Mouse (Mus musculus): ENCODE results near the gene Rabgap1l. TPM values are rescaled to one million over a fixed set of nuclear protein-coding genes. Genes with fewer than 3 reads are reported as not detected.

Rabgap1l gene
- polyA plus RNA-seq, 1 experiment from 2014 or later, result 69.3 TPM

DNA sequence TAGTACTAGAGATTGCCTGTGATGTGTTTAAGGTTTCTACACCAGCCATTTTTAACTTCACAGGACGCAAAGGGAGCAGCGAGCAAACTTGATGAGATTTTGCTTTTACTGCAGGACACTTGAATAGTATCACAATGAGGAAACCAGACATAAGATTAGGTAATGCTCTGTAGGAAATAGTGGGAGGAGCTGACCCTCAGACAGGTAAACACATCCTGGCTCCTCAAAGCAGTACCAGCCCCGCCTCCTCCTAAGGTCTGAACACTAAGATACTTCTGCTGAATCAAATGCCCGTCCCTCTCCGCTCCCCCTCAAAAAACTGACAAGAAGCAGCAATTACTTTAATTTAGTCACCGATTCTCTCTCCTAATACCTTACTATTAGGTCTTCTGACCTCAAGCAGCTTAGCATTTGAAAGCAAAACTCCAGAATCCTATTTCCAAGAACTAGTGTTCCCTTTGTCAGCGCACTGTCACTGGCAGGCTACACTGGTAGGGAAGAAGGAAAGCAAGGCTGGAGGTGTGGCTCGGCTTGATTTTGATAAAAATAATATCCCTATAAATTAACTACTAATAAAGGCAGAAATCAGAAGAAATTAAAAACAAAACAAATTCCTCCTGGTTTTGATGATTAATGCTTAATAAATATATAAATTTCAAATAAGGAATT is 474.8 kb downstream of the Rabgap1l start:
- ATAC-seq (replicated peaks; ENCODE audit: low FRiP score) (no peak), DNase-seq (ENCODE audit: low spot score) (no peak)
- H3K27ac ChIP-seq (ENCODE audit: low read depth, low read length), result no peak overlapping the region
- no peak overlapping the region for H3K9ac ChIP-seq (ENCODE audit: low read depth, low read length)
- H3K4me2 ChIP-seq, result no peak overlapping the region
- H3K27me3 ChIP-seq (replicated peaks; ENCODE audit: control insufficient read depth, insufficient read depth, low read length), result no peaks in the 10 kb centered on the region
- 78% methylated on average over 8 of the region's 8 CpGs for whole genome bisulfite sequencing
- no peaks in the 10 kb centered on the region for H3K4me1 ChIP-seq (replicated peaks; ENCODE audit: control insufficient read depth, insufficient read depth, low read length)
- H3K36me3 ChIP-seq (ENCODE audit: control insufficient read depth, insufficient read depth, low read length), result no peaks in the 10 kb centered on the region
- H3K9me3 ChIP-seq (ENCODE audit: control insufficient read depth, low read length), result no peaks in the 10 kb centered on the region
- H3K4me3 ChIP-seq (ENCODE audit: low read depth, low read length), result no peak overlapping the region

- 92% methylated on average over 2 of the region's 2 CpGs for WGBS
These were observed 476.8 kb downstream of the Rabgap1l start for GRCm38 (mm10) chr1:160316239-160316638.

DNA sequence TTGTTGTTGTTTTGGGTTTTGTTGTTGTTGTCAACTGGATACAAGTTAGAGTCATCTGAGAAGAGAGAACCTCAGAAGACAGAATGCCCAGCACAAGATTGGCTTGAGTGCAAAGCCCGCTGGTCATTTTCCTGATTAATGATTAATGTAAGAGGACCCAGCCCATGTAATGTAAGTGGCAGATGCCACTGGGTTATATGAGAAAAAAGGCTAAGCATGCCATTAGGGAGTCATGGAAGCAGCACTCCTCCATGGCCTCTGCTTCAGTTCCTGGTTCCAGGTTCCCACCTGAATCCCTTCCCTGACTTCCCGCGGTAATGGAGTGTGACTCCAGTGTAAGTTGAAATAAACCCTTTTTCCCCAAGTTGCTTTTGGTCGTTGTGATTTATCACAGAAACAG is 480.4 kb downstream of the Rabgap1l start:
- H3K36me3 ChIP-seq (ENCODE audit: control insufficient read depth, insufficient read depth, low read length), result no peaks in the 10 kb centered on the region
- H3K27ac ChIP-seq (ENCODE audit: low read depth, low read length), result no peak overlapping the region
- H3K9ac ChIP-seq (ENCODE audit: low read depth, low read length), result no peak overlapping the region
- H3K4me1 ChIP-seq (replicated peaks; ENCODE audit: control insufficient read depth, insufficient read depth, low read length), result peaks cover 24% of the 10 kb centered on the region
- WGBS, result 87% methylated on average over 4 of the region's 4 CpGs
- DNase-seq (ENCODE audit: low spot score), result no peak
- ATAC-seq (replicated peaks; ENCODE audit: low FRiP score), result no peak
- no peaks in the 10 kb centered on the region for H3K9me3 ChIP-seq (ENCODE audit: control insufficient read depth, low read length)
- H3K4me3 ChIP-seq (ENCODE audit: low read depth, low read length), result no peak overlapping the region
- no peaks in the 10 kb centered on the region for H3K27me3 ChIP-seq (replicated peaks; ENCODE audit: control insufficient read depth, insufficient read depth, low read length)
- H3K4me2 ChIP-seq, result no peak overlapping the region

More at GRCm38 (mm10) chr1:160316239-160316638, 476.8 kb downstream of the Rabgap1l start:
- DNase-seq (ENCODE audit: low spot score), result no peak
- no peak overlapping the region for H3K9ac ChIP-seq (ENCODE audit: low read depth, low read length)
- H3K4me3 ChIP-seq (ENCODE audit: low read depth, low read length), result no peak overlapping the region
- no peaks in the 10 kb centered on the region for H3K27me3 ChIP-seq (replicated peaks; ENCODE audit: control insufficient read depth, insufficient read depth, low read length)
- H3K27ac ChIP-seq (ENCODE audit: low read depth, low read length), result no peak overlapping the region
- H3K4me2 ChIP-seq, result no peak overlapping the region
- no peaks in the 10 kb centered on the region for H3K9me3 ChIP-seq (ENCODE audit: control insufficient read depth, low read length)
- H3K4me1 ChIP-seq (replicated peaks; ENCODE audit: control insufficient read depth, insufficient read depth, low read length), result 0 out of 2 replicates have a peak, but pooled peaks cover 4% of the 10 kb centered on the region
- ATAC-seq (replicated peaks; ENCODE audit: low FRiP score), result no peak
- no peaks in the 10 kb centered on the region for H3K36me3 ChIP-seq (ENCODE audit: control insufficient read depth, insufficient read depth, low read length)

- no peaks in the 10 kb centered on the region for H3K9me3 ChIP-seq (ENCODE audit: control insufficient read depth, low read length)
- H3K36me3 ChIP-seq (ENCODE audit: control insufficient read depth, insufficient read depth, low read length), result no peaks in the 10 kb centered on the region
- peaks cover 27% of the 10 kb centered on the region for H3K4me1 ChIP-seq (replicated peaks; ENCODE audit: control insufficient read depth, insufficient read depth, low read length)
- H3K27me3 ChIP-seq (replicated peaks; ENCODE audit: control insufficient read depth, insufficient read depth, low read length), result no peaks in the 10 kb centered on the region
- H3K9ac ChIP-seq (ENCODE audit: low read depth, low read length), result no peak overlapping the region
- no peak overlapping the region for H3K27ac ChIP-seq (ENCODE audit: low read depth, low read length)
- ATAC-seq (replicated peaks; ENCODE audit: low FRiP score) (no peak), DNase-seq (ENCODE audit: low spot score) (no peak)
- 16% methylated on average over 2 of the region's 2 CpGs for WGBS
- H3K4me3 ChIP-seq (ENCODE audit: low read depth, low read length), result no peak overlapping the region
- H3K4me2 ChIP-seq, result no peak overlapping the region
These were observed 481.1 kb downstream of the Rabgap1l start for GRCm38 (mm10) chr1:160311861-160312260.

GRCm38 (mm10) chr1:160309951-160310350 is 483.1 kb downstream of the Rabgap1l start:
- Histone ChIP-seq H3K36me3 (ENCODE audit: control insufficient read depth, insufficient read depth, low read length) (no peaks in the 10 kb centered on the region), H3K4me2 (no peak overlapping the region), H3K4me1 (replicated peaks; ENCODE audit: control insufficient read depth, insufficient read depth, low read length) (peaks cover 32% of the 10 kb centered on the region), H3K9me3 (ENCODE audit: control insufficient read depth, low read length) (no peaks in the 10 kb centered on the region), H3K4me3 (ENCODE audit: low read depth, low read length) (no peak overlapping the region), H3K27ac (ENCODE audit: low read depth, low read length) (no peak overlapping the region), H3K9ac (ENCODE audit: low read depth, low read length) (no peak overlapping the region), H3K27me3 (replicated peaks; ENCODE audit: control insufficient read depth, insufficient read depth, low read length) (no peaks in the 10 kb centered on the region)
- WGBS, result 47% methylated on average over 5 of the region's 5 CpGs
- DNase-seq (ENCODE audit: low spot score) (no peak), ATAC-seq (replicated peaks; ENCODE audit: low FRiP score) (no peak)

GRCm38 (mm10) chr1:160308996-160309395 is 484.0 kb downstream of the Rabgap1l start:
- no peaks in the 10 kb centered on the region for H3K9me3 ChIP-seq (ENCODE audit: control insufficient read depth, low read length)
- ATAC-seq (replicated peaks; ENCODE audit: low FRiP score), result no peak
- no peak overlapping the region for H3K4me3 ChIP-seq (ENCODE audit: low read depth, low read length)
- H3K27ac ChIP-seq (ENCODE audit: low read depth, low read length), result no peak overlapping the region
- DNase-seq (ENCODE audit: low spot score), result no peak
- peaks cover 36% of the 10 kb centered on the region for H3K4me1 ChIP-seq (replicated peaks; ENCODE audit: control insufficient read depth, insufficient read depth, low read length)
- 30% methylated on average over 7 of the region's 7 CpGs for WGBS
- no peaks in the 10 kb centered on the region for H3K36me3 ChIP-seq (ENCODE audit: control insufficient read depth, insufficient read depth, low read length)
- H3K4me2 ChIP-seq, result peak overlapping the region; percentile 46
- no peak overlapping the region for H3K9ac ChIP-seq (ENCODE audit: low read depth, low read length)
- H3K27me3 ChIP-seq (replicated peaks; ENCODE audit: control insufficient read depth, insufficient read depth, low read length), result no peaks in the 10 kb centered on the region

- no peaks in the 10 kb centered on the region for H3K27me3 ChIP-seq (replicated peaks; ENCODE audit: control insufficient read depth, insufficient read depth, low read length)
- H3K9me3 ChIP-seq (ENCODE audit: control insufficient read depth, low read length), result no peaks in the 10 kb centered on the region
- H3K4me3 ChIP-seq (ENCODE audit: low read depth, low read length), result no peak overlapping the region
- H3K9ac ChIP-seq (ENCODE audit: low read depth, low read length), result no peak overlapping the region
- 67% methylated on average over 7 of the region's 7 CpGs for WGBS
- DNase-seq (ENCODE audit: low spot score) (no peak), ATAC-seq (replicated peaks; ENCODE audit: low FRiP score) (no peak)
- no peaks in the 10 kb centered on the region for H3K36me3 ChIP-seq (ENCODE audit: control insufficient read depth, insufficient read depth, low read length)
- peak overlapping the region; percentile 46 for H3K4me2 ChIP-seq
- no peak overlapping the region for H3K27ac ChIP-seq (ENCODE audit: low read depth, low read length)
- H3K4me1 ChIP-seq (replicated peaks; ENCODE audit: control insufficient read depth, insufficient read depth, low read length), result peaks cover 40% of the 10 kb centered on the region
These were observed 484.5 kb downstream of the Rabgap1l start for GRCm38 (mm10) chr1:160308498-160308897.

DNA sequence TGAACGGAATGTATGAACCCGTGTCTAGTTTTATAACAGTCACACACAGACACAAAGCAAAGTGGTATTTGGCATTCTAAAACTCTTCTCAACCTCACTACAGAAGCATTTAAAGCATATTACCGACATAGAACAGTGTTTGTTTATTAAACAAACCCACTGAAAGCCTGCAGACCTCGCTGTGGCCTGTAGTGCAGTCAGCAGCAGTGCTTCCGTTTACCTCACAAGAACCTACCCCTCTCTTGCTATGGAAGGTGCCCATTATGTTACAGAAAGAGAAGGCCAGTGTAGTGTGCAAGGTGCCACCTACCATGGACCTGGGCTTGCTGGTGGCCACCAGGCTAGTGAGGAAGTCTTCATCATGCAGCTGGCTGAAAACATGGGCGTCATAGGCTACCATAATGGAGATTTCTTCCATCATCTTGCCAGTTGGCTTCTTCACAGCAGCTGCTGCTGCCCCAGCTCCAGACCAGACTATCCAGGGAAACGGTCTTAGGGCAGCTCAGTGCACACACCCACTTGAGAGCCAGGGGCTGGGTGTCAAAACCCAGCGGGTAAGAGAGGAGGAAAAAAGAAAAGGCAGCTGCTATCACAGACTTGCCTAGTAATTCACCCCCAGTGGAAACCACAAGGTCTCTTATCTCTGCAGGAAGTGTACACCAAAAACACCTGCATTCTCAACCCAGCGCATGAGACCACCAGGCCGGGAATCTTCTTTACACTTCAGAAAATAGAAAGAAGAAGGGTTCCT is 486.0 kb downstream of the Rabgap1l start:
- DNase-seq (ENCODE audit: low spot score), result peak; percentile 36
- 41% methylated on average over 10 of the region's 10 CpGs for WGBS
- Histone ChIP-seq H3K9ac (ENCODE audit: low read depth, low read length) (peak overlapping the region; percentile 41), H3K9me3 (ENCODE audit: control insufficient read depth, low read length) (no peaks in the 10 kb centered on the region), H3K27me3 (replicated peaks; ENCODE audit: control insufficient read depth, insufficient read depth, low read length) (no peaks in the 10 kb centered on the region), H3K27ac (ENCODE audit: low read depth, low read length) (peak overlapping the region; percentile 69), H3K4me2 (peak overlapping the region; percentile 53), H3K4me3 (ENCODE audit: low read depth, low read length) (peak overlapping the region; percentile 26), H3K4me1 (replicated peaks; ENCODE audit: control insufficient read depth, insufficient read depth, low read length) (peaks cover 47% of the 10 kb centered on the region), H3K36me3 (ENCODE audit: control insufficient read depth, insufficient read depth, low read length) (no peaks in the 10 kb centered on the region)
- ATAC-seq (replicated peaks; ENCODE audit: low FRiP score), result peak; percentile 81

DNA sequence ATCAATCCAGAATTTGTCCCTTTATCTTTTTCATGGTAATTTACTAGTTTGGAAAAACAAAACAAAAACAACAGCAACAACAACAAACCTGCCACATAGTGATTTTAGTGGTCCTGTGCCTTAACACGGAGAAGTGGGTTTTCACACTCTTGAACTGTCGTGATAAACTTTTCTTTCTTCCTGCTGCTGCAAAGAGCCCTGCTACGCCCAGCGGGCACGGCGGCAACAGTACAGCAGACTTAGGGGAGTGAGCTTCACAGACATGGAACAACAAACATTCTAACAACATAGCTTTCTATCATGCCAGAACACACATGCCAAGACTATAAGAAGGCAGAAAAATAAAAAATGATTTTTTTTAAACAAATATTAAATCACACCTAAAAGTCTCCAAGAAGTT is 486.7 kb downstream of the Rabgap1l start:
- no peaks in the 10 kb centered on the region for H3K36me3 ChIP-seq (ENCODE audit: control insufficient read depth, insufficient read depth, low read length)
- ATAC-seq (replicated peaks; ENCODE audit: low FRiP score) (no peak), DNase-seq (ENCODE audit: low spot score) (no peak)
- 40% methylated on average over 6 of the region's 6 CpGs for WGBS
- peaks cover 50% of the 10 kb centered on the region for H3K4me1 ChIP-seq (replicated peaks; ENCODE audit: control insufficient read depth, insufficient read depth, low read length)
- H3K27me3 ChIP-seq (replicated peaks; ENCODE audit: control insufficient read depth, insufficient read depth, low read length), result no peaks in the 10 kb centered on the region
- H3K4me3 ChIP-seq (ENCODE audit: low read depth, low read length), result peak overlapping the region; percentile 33; the same call in 1 of the 2 replicates
- peak overlapping the region; percentile 53 for H3K4me2 ChIP-seq
- no peak overlapping the region for H3K9ac ChIP-seq (ENCODE audit: low read depth, low read length)
- no peak overlapping the region for H3K27ac ChIP-seq (ENCODE audit: low read depth, low read length)
- H3K9me3 ChIP-seq (ENCODE audit: control insufficient read depth, low read length), result no peaks in the 10 kb centered on the region

Measured in liver, embryonic 11.5 days (tissue).